Mouse (Mus musculus): ENCODE data around the gene Oser1. TPM values are rescaled to one million over a fixed set of nuclear protein-coding genes. Genes with fewer than 3 reads are reported as not detected.

The Oser1 gene
- total RNA-seq, 1 experiment from 2014 or later, result 147 TPM

GRCm38 (mm10) chr2:163386423-163387190 is 37.9 kb downstream of the Oser1 start:
- ATAC-seq (replicated peaks in 1 of 2; ENCODE audit: insufficient read depth in 1 of 2, low FRiP score in 2 of 2, low TSS enrichment in 1 of 2, low read depth in 1 of 2, poor library complexity in 2 of 2, severe bottlenecking in 2 of 2), result no peak

GRCm38 (mm10) chr2:163385126-163385525 is 39.4 kb downstream of the Oser1 start:
- no peak for ATAC-seq (replicated peaks in 1 of 2; ENCODE audit: insufficient read depth in 1 of 2, low FRiP score in 2 of 2, low TSS enrichment in 1 of 2, low read depth in 1 of 2, poor library complexity in 2 of 2, severe bottlenecking in 2 of 2)

- ATAC-seq (replicated peaks in 1 of 2; ENCODE audit: insufficient read depth in 1 of 2, low FRiP score in 2 of 2, low TSS enrichment in 1 of 2, low read depth in 1 of 2, poor library complexity in 2 of 2, severe bottlenecking in 2 of 2), result no peak
Measured at GRCm38 (mm10) chr2:163381246-163381645, 43.3 kb downstream of the Oser1 start.

- no peak for ATAC-seq (replicated peaks in 1 of 2; ENCODE audit: insufficient read depth in 1 of 2, low FRiP score in 2 of 2, low TSS enrichment in 1 of 2, low read depth in 1 of 2, poor library complexity in 2 of 2, severe bottlenecking in 2 of 2)
Measured at GRCm38 (mm10) chr2:163379366-163379765, 45.1 kb downstream of the Oser1 start.

DNA sequence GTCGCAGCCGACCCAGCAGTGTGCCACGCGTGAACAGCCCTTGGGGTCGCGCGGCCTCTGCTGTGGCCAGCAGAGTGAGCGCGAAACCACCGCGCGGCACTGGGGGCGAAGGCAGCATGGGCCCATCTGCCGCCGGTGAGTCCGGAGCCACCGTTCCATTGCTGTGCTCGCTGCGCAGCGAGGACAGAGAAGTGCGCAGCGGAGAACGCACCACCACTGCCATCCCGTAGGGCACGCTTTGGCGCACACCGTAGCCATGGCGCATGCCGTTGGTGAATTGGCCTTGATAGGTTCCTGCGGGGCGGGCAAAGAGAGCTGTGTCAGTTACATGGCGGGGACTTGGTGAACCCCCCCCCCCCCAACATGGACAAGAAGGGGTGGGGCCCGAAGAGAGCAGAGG is 48.4 kb downstream of the Oser1 start:
- no peak for ATAC-seq (replicated peaks in 1 of 2; ENCODE audit: insufficient read depth in 1 of 2, low FRiP score in 2 of 2, low TSS enrichment in 1 of 2, low read depth in 1 of 2, poor library complexity in 2 of 2, severe bottlenecking in 2 of 2)

GRCm38 (mm10) chr2:163375468-163375867 is 49.0 kb downstream of the Oser1 start:
- ATAC-seq (replicated peaks in 1 of 2; ENCODE audit: insufficient read depth in 1 of 2, low FRiP score in 2 of 2, low TSS enrichment in 1 of 2, low read depth in 1 of 2, poor library complexity in 2 of 2, severe bottlenecking in 2 of 2), result no peak

GRCm38 (mm10) chr2:163372627-163373026 is 51.9 kb downstream of the Oser1 start:
- ATAC-seq (replicated peaks in 1 of 2; ENCODE audit: insufficient read depth in 1 of 2, low FRiP score in 2 of 2, low TSS enrichment in 1 of 2, low read depth in 1 of 2, poor library complexity in 2 of 2, severe bottlenecking in 2 of 2), result no peak

GRCm38 (mm10) chr2:163370175-163370574 is 54.3 kb downstream of the Oser1 start:
- no peak for ATAC-seq (replicated peaks in 1 of 2; ENCODE audit: insufficient read depth in 1 of 2, low FRiP score in 2 of 2, low TSS enrichment in 1 of 2, low read depth in 1 of 2, poor library complexity in 2 of 2, severe bottlenecking in 2 of 2)

GRCm38 (mm10) chr2:163364785-163365541 is 59.5 kb downstream of the Oser1 start:
- no peak for ATAC-seq (replicated peaks in 1 of 2; ENCODE audit: insufficient read depth in 1 of 2, low FRiP score in 2 of 2, low TSS enrichment in 1 of 2, low read depth in 1 of 2, poor library complexity in 2 of 2, severe bottlenecking in 2 of 2)

DNA sequence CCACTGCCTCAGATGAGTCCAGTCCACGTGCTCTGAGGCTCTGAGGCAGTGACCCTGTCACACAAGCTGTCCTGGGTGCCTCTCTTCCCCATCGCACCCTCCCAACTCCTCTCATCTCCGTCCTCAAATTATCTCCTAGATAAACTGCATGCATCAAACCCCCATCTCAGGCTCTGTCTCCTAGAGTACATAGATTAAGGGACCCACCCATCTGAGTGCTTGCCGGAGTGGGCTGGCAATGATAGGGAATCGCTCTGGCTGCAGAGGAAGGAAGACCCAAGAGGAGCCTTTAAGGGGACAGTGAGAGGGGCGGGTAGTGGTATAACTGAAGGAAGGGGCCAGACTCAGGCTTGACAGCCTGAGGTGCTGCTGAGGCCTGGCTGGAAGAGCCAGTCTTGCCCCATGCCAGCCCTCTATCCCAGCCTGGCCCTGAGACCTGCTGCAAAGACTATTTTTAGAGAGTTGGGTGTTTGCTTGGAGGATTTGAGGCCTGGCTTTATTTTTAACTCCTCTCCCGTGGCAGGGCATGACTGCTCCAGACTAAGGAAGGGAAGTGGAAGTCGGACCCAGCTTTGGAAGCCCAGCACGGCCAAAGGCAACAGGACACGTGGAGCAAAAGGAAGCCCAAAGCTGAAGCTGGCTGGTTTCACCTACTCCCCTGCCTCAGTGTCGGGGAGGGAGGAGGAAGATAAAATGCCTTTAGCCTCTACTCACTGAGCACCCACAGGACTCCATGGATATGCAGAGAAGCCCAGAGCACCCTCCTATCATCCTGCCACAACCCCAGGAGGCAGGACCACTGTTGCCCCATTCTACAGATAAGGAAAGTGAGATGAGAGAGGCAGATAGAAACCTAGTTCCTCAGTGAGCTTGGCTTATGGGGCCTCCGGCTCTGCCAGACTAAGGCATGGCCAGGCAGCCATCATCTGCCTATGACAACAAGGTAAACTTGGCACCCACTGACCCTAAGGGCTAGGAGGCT is 61.3 kb downstream of the Oser1 start:
- no peak for ATAC-seq (replicated peaks in 1 of 2; ENCODE audit: insufficient read depth in 1 of 2, low FRiP score in 2 of 2, low TSS enrichment in 1 of 2, low read depth in 1 of 2, poor library complexity in 2 of 2, severe bottlenecking in 2 of 2)

- no peak for ATAC-seq (replicated peaks in 1 of 2; ENCODE audit: insufficient read depth in 1 of 2, low FRiP score in 2 of 2, low TSS enrichment in 1 of 2, low read depth in 1 of 2, poor library complexity in 2 of 2, severe bottlenecking in 2 of 2)
Measured at GRCm38 (mm10) chr2:163360858-163361623, 63.5 kb downstream of the Oser1 start.

DNA sequence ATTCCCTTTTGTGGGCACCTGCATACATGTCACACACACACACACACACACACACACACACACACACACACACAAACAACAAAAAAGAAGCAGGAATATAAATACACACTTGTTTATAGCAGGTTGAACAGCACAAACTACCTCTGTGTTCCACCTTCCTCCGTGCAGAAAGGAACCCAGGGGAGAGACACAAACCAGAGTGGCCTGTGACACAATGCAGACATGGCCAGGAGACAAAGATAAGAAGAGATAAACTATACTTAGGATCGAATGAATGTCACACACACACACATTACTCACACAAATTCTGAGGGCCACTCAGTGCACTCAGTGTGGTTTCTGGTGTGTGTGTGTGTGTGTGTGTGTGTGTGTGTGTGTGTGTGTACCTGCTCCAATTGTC is 65.2 kb downstream of the Oser1 start:
- no peak for ATAC-seq (replicated peaks in 1 of 2; ENCODE audit: insufficient read depth in 1 of 2, low FRiP score in 2 of 2, low TSS enrichment in 1 of 2, low read depth in 1 of 2, poor library complexity in 2 of 2, severe bottlenecking in 2 of 2)

GRCm38 (mm10) chr2:163358662-163359061 is 65.8 kb downstream of the Oser1 start:
- no peak for ATAC-seq (replicated peaks in 1 of 2; ENCODE audit: insufficient read depth in 1 of 2, low FRiP score in 2 of 2, low TSS enrichment in 1 of 2, low read depth in 1 of 2, poor library complexity in 2 of 2, severe bottlenecking in 2 of 2)

- no peak for ATAC-seq (replicated peaks in 1 of 2; ENCODE audit: insufficient read depth in 1 of 2, low FRiP score in 2 of 2, low TSS enrichment in 1 of 2, low read depth in 1 of 2, poor library complexity in 2 of 2, severe bottlenecking in 2 of 2)
Measured at GRCm38 (mm10) chr2:163356113-163356840, 68.2 kb downstream of the Oser1 start.
